Mouse (Mus musculus): Measurements from ENCODE around the gene Lce3d.

GRCm38 (mm10) chr3:92978484-92978883 is 21.3 kb downstream of the Lce3d start:
- TF ChIP-seq EP300 (IDR thresholded peaks at IDR 0.05): no peak
- no peak for TF ChIP-seq CTCF (IDR thresholded peaks at IDR 0.05)
